Mouse (Mus musculus): ENCODE measurements at regions not wholly inside any gene's neighbourhood (a gene's known extent, or its start where the extent isn't known, plus 50 kb on each side); places are given as distances from the start of the nearest gene placed in this dataset.

DNA sequence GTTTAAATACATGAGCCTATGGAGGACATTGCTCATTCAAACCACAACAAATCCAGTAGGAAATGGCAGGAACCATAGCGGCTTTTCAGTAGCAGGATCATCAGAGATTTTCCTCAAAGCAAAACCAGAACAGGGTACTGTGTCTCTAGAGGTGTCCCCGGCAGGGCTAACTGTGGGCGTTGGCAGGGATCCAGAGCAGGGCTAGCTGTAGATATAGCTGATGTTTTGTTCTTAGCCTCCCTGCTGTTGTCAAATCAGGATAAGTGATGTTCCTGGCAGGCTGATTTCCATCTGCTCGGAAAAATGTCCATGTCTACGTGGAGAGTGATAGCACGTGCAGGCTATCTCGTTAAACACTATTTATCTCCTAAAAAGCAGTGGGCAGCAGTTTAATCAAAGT, 297.6 kb downstream of the Abcc12 start:
- TF ChIP-seq CTCF (IDR thresholded peaks at IDR 0.05; ENCODE audit: borderline replicate concordance, insufficient read depth, low read depth, low read length) (no peak), POLR2A (IDR thresholded peaks at IDR 0.05; ENCODE audit: borderline replicate concordance, insufficient read depth, low read length) (no peak)

Measured in cerebellum, adult 2 months (tissue).